Mouse (Mus musculus): ENCODE data around the gene Phf5a. TPM values are rescaled to one million over a fixed set of nuclear protein-coding genes. Genes with fewer than 3 reads are reported as not detected.

Gene Phf5a
- polyA plus RNA-seq, 1 experiment from 2014 or later = 92.7 TPM

- no peak overlapping the region for H3K9ac ChIP-seq
- no peak overlapping the region for H3K4me2 ChIP-seq
- H3K4me3 ChIP-seq = no peak overlapping the region
- no peak overlapping the region for H3K27ac ChIP-seq (replicated peaks)
- H3K36me3 ChIP-seq = peaks cover 100% of the 10 kb centered on the region
- H3K4me1 ChIP-seq = no peaks in the 10 kb centered on the region
- WGBS = 39% methylated on average over 2 of the region's 2 CpGs
- H3K27me3 ChIP-seq (replicated peaks) = no peaks in the 10 kb centered on the region
- H3K9me3 ChIP-seq = no peaks in the 10 kb centered on the region
- no peak for ATAC-seq (ENCODE audit: extremely low read depth, insufficient number of reproducible peaks, low FRiP score, low TSS enrichment)
These were observed 33.2 kb upstream of the Phf5a start for GRCm38 (mm10) chr15:81904939-81905338.

GRCm38 (mm10) chr15:81898751-81899150 is 27.0 kb upstream of the Phf5a start:
- Histone ChIP-seq H3K27me3 (replicated peaks) (no peaks in the 10 kb centered on the region), H3K9ac (no peak overlapping the region), H3K36me3 (peaks cover 97% of the 10 kb centered on the region), H3K4me2 (no peak overlapping the region), H3K9me3 (no peaks in the 10 kb centered on the region), H3K4me3 (no peak overlapping the region), H3K27ac (replicated peaks) (peak overlapping the region; percentile 55; the same call in 1 of the 2 replicates), H3K4me1 (peaks cover 12% of the 10 kb centered on the region)
- WGBS = 50% methylated on average over 2 of the region's 2 CpGs
- ATAC-seq (ENCODE audit: extremely low read depth, insufficient number of reproducible peaks, low FRiP score, low TSS enrichment) = no peak

- 85% methylated on average over 5 of the region's 5 CpGs for WGBS
- no peak overlapping the region for H3K9ac ChIP-seq
- no peaks in the 10 kb centered on the region for H3K27me3 ChIP-seq (replicated peaks)
- H3K9me3 ChIP-seq = no peaks in the 10 kb centered on the region
- peaks cover 97% of the 10 kb centered on the region for H3K36me3 ChIP-seq
- no peak overlapping the region for H3K4me2 ChIP-seq
- ATAC-seq (ENCODE audit: extremely low read depth, insufficient number of reproducible peaks, low FRiP score, low TSS enrichment) = no peak
- H3K4me3 ChIP-seq = no peak overlapping the region
- H3K4me1 ChIP-seq = peaks cover 12% of the 10 kb centered on the region
- no peak overlapping the region for H3K27ac ChIP-seq (replicated peaks)
These were observed 26.0 kb upstream of the Phf5a start for GRCm38 (mm10) chr15:81897607-81898285.

- peaks cover 16% of the 10 kb centered on the region for H3K4me1 ChIP-seq
- no peak overlapping the region for H3K4me2 ChIP-seq
- no peak overlapping the region for H3K4me3 ChIP-seq
- no peaks in the 10 kb centered on the region for H3K27me3 ChIP-seq (replicated peaks)
- H3K9me3 ChIP-seq = no peaks in the 10 kb centered on the region
- 87% methylated on average over 2 of the region's 2 CpGs for WGBS
- H3K9ac ChIP-seq = no peak overlapping the region
- no peak for ATAC-seq (ENCODE audit: extremely low read depth, insufficient number of reproducible peaks, low FRiP score, low TSS enrichment)
- no peak overlapping the region for H3K27ac ChIP-seq (replicated peaks)
- peaks cover 97% of the 10 kb centered on the region for H3K36me3 ChIP-seq
These were observed 24.7 kb upstream of the Phf5a start for GRCm38 (mm10) chr15:81896407-81896806.

- 59% methylated on average over 1 of the region's 1 CpGs for WGBS
- H3K4me1 ChIP-seq = peaks cover 18% of the 10 kb centered on the region
- peaks cover 98% of the 10 kb centered on the region for H3K36me3 ChIP-seq
- H3K9ac ChIP-seq = no peak overlapping the region
- H3K4me2 ChIP-seq = no peak overlapping the region
- no peak overlapping the region for H3K4me3 ChIP-seq
- no peak overlapping the region for H3K27ac ChIP-seq (replicated peaks)
- no peak for ATAC-seq (ENCODE audit: extremely low read depth, insufficient number of reproducible peaks, low FRiP score, low TSS enrichment)
- no peaks in the 10 kb centered on the region for H3K9me3 ChIP-seq
- H3K27me3 ChIP-seq (replicated peaks) = no peaks in the 10 kb centered on the region
These were observed 22.3 kb upstream of the Phf5a start for GRCm38 (mm10) chr15:81894002-81894401.

- Histone ChIP-seq H3K27ac (replicated peaks) (0 out of 2 replicates have a peak overlapping the region, but pooled peaks have one; percentile 48), H3K4me1 (peaks cover 18% of the 10 kb centered on the region), H3K4me2 (no peak overlapping the region), H3K9me3 (no peaks in the 10 kb centered on the region), H3K36me3 (peaks cover 95% of the 10 kb centered on the region), H3K4me3 (no peak overlapping the region), H3K9ac (no peak overlapping the region), H3K27me3 (replicated peaks) (no peaks in the 10 kb centered on the region)
- ATAC-seq (ENCODE audit: extremely low read depth, insufficient number of reproducible peaks, low FRiP score, low TSS enrichment) = peak; percentile 75
- WGBS = 77% methylated on average over 8 of the region's 8 CpGs
These were observed 20.3 kb upstream of the Phf5a start for GRCm38 (mm10) chr15:81891822-81892580.

GRCm38 (mm10) chr15:81891140-81891802 is 19.6 kb upstream of the Phf5a start:
- Histone ChIP-seq H3K9me3 (no peaks in the 10 kb centered on the region), H3K27me3 (replicated peaks) (no peaks in the 10 kb centered on the region), H3K9ac (no peak overlapping the region), H3K4me2 (no peak overlapping the region), H3K36me3 (peaks cover 88% of the 10 kb centered on the region), H3K4me1 (peaks cover 21% of the 10 kb centered on the region), H3K27ac (replicated peaks) (0 out of 2 replicates have a peak overlapping the region, but pooled peaks have one; percentile 8), H3K4me3 (no peak overlapping the region)
- WGBS = 74% methylated on average over 7 of the region's 7 CpGs
- no peak for ATAC-seq (ENCODE audit: extremely low read depth, insufficient number of reproducible peaks, low FRiP score, low TSS enrichment)

- H3K36me3 ChIP-seq = peaks cover 77% of the 10 kb centered on the region
- 86% methylated on average over 7 of the region's 7 CpGs for WGBS
These were observed 17.5 kb upstream of the Phf5a start for GRCm38 (mm10) chr15:81889175-81889574.

GRCm38 (mm10) chr15:81886795-81887550 is 15.3 kb upstream of the Phf5a start:
- 85% methylated on average over 6 of the region's 6 CpGs for WGBS
- no peak for ATAC-seq (ENCODE audit: extremely low read depth, insufficient number of reproducible peaks, low FRiP score, low TSS enrichment)
- peaks cover 66% of the 10 kb centered on the region for H3K36me3 ChIP-seq
- no peaks in the 10 kb centered on the region for H3K27me3 ChIP-seq (replicated peaks)
- H3K9me3 ChIP-seq = no peaks in the 10 kb centered on the region
- peaks cover 34% of the 10 kb centered on the region for H3K4me1 ChIP-seq
- no peak overlapping the region for H3K27ac ChIP-seq (replicated peaks)
- H3K4me3 ChIP-seq = no peak overlapping the region
- no peak overlapping the region for H3K4me2 ChIP-seq
- no peak overlapping the region for H3K9ac ChIP-seq

More at GRCm38 (mm10) chr15:81889175-81889574, 17.5 kb upstream of the Phf5a start:
- ATAC-seq (ENCODE audit: extremely low read depth, insufficient number of reproducible peaks, low FRiP score, low TSS enrichment) = no peak
- Histone ChIP-seq H3K4me2 (no peak overlapping the region), H3K4me3 (no peak overlapping the region), H3K27me3 (replicated peaks) (no peaks in the 10 kb centered on the region), H3K9ac (no peak overlapping the region), H3K9me3 (no peaks in the 10 kb centered on the region), H3K27ac (replicated peaks) (no peak overlapping the region), H3K4me1 (peaks cover 33% of the 10 kb centered on the region)

GRCm38 (mm10) chr15:81885418-81885934 is 13.8 kb upstream of the Phf5a start:
- H3K4me3 ChIP-seq = no peak overlapping the region
- peaks cover 45% of the 10 kb centered on the region for H3K4me1 ChIP-seq
- ATAC-seq (ENCODE audit: extremely low read depth, insufficient number of reproducible peaks, low FRiP score, low TSS enrichment) = no peak
- H3K27ac ChIP-seq (replicated peaks) = no peak overlapping the region
- H3K4me2 ChIP-seq = no peak overlapping the region
- H3K27me3 ChIP-seq (replicated peaks) = no peaks in the 10 kb centered on the region
- 93% methylated on average over 3 of the region's 3 CpGs for WGBS
- H3K9me3 ChIP-seq = no peaks in the 10 kb centered on the region
- H3K9ac ChIP-seq = no peak overlapping the region
- peaks cover 51% of the 10 kb centered on the region for H3K36me3 ChIP-seq

- no peak overlapping the region for H3K4me2 ChIP-seq
These were observed 10.6 kb upstream of the Phf5a start for GRCm38 (mm10) chr15:81882348-81882747.

More at GRCm38 (mm10) chr15:81882348-81882747, 10.6 kb upstream of the Phf5a start:
- H3K9ac ChIP-seq = no peak overlapping the region
- no peak overlapping the region for H3K27ac ChIP-seq (replicated peaks)
- no peak for ATAC-seq (ENCODE audit: extremely low read depth, insufficient number of reproducible peaks, low FRiP score, low TSS enrichment)
- WGBS = 83% methylated on average over 3 of the region's 3 CpGs
- H3K36me3 ChIP-seq = peaks cover 28% of the 10 kb centered on the region
- H3K27me3 ChIP-seq (replicated peaks) = no peaks in the 10 kb centered on the region
- H3K4me1 ChIP-seq = peaks cover 63% of the 10 kb centered on the region
- no peak overlapping the region for H3K4me3 ChIP-seq
- H3K9me3 ChIP-seq = no peaks in the 10 kb centered on the region

Data from heart, embryonic 13.5 days (tissue).